In the genomic region with DNA sequence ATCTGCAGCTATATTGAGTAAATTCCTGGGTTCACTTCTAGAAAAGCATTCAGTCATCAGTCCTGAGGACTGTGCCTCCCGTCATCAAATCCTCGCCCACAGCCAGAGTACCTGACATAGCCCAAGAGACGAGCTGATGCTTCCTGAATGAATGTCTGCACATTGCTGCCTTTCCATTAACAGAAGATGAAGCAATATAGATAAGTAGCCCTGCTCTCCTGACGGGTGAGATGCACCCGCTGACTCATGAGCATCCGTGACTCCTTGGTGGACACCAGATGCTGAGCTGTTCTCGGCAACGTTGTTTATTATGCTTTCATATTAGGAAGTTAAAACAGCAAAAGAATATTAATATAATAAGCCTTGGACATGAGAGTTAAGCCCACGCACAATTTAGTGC, we compare ENCODE assay signal across 20 mouse cellular contexts.
"Had no signal": no experiment of that assay in that cellular context is flagged by ENCODE, and none has a peak within 500 bp of the region (broad histone marks: within the 10 kb centered on the region; RNA-seq: fewer than 3 reads in every experiment).

No protein-coding gene starts in this region.

- H3K9me3 ChIP-seq: liver, embryonic 13.5 days; liver, embryonic 15.5 days; lung, embryonic 15.5 days; megakaryocyte, embryonic 14.5 days; midbrain, embryonic 12.5 days; neural tube, embryonic 13.5 days; neural tube, embryonic 15.5 days had no signal

- H3K27ac ChIP-seq: liver, embryonic 13.5 days; liver, embryonic 15.5 days; lung, embryonic 15.5 days; macrophage; midbrain, embryonic 12.5 days; neural tube, embryonic 13.5 days; neural tube, embryonic 15.5 days had no signal

- H3K27me3 ChIP-seq: liver, embryonic 13.5 days; liver, embryonic 15.5 days; lung, embryonic 15.5 days; midbrain, embryonic 12.5 days; neural tube, embryonic 13.5 days; neural tube, embryonic 15.5 days had no signal

- ATAC-seq: liver, postnatal 0 days; lung, postnatal 0 days had no signal

- H3K4me1 ChIP-seq: liver, embryonic 13.5 days; liver, embryonic 15.5 days; lung, embryonic 15.5 days; megakaryocyte, embryonic 14.5 days; midbrain, embryonic 12.5 days; neural tube, embryonic 13.5 days; neural tube, embryonic 15.5 days had no signal

- DNase-seq: liver, embryonic 13.5 days; liver, postnatal 0 days; lung, adult 2 months; lung, postnatal 14 days; lung, postnatal 36 days; midbrain, embryonic 14.5 days; right cerebral cortex, postnatal 25 days; right cerebral cortex, postnatal 4 days; spleen, adult 18-20 months; thymus, adult 18-20 months; thymus, postnatal 25 days; thymus, postnatal 4 days had no signal

- H3K4me3 ChIP-seq: liver, embryonic 13.5 days; liver, embryonic 15.5 days; lung, embryonic 15.5 days; megakaryocyte, embryonic 14.5 days; midbrain, embryonic 12.5 days; neural tube, embryonic 13.5 days; neural tube, embryonic 15.5 days had no signal

- H3K4me2 ChIP-seq: liver, embryonic 13.5 days; liver, embryonic 15.5 days; lung, embryonic 15.5 days; midbrain, embryonic 12.5 days; neural tube, embryonic 13.5 days; neural tube, embryonic 15.5 days had no signal

- H3K9ac ChIP-seq: liver, embryonic 13.5 days; liver, embryonic 15.5 days; liver, postnatal 0 days; lung, embryonic 15.5 days; midbrain, embryonic 12.5 days; neural tube, embryonic 13.5 days; neural tube, embryonic 15.5 days had no signal

- H3K36me3 ChIP-seq: liver, embryonic 13.5 days; liver, embryonic 15.5 days; lung, embryonic 15.5 days; midbrain, embryonic 12.5 days; neural tube, embryonic 13.5 days; neural tube, embryonic 15.5 days had no signal
